ENCODE assay signal across 9 mouse cellular contexts in the genomic region with DNA sequence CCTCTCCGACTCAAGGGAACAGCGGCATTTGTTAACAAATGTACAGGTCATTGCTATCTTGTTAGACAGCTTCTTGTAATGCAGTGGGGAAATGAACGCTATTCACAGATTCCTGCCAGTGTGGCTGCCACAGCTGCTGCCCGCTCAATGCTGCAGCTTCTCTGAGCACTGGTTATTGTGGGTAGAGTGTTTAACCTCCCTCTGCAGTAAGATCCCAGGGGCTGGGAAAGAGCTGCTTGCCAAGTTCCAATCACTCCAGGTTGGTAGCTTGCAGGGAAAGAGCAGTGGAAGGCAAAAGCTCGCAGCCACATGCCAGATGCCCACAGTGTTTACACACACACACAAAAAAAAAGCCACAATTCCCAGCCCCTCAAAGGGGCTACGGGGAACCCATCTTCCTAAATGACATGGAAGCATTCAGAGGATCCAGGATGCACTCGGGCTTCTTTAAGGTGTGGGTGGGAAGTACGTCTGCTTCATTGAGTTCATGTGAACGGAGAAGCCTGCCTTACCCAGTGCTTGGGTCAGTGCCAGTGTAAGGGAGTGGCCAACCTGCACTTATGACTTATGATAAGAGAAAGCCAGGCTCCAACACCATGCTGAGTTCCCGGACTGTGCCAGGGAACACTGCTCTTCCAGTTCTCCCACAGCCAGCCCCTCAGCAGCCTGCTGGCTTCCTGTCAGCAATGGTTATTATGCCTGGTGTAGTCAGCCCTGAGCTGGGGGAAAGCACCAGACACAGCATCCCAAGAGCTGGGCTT. TPM values are rescaled to one million over a fixed set of nuclear protein-coding genes. Genes with fewer than 3 reads are reported as not detected.
DNase-seq lines count a peak whose midpoint lies in the region; ATAC-seq lines count a peak whose summit lies in the region.
"Had no signal": no experiment of that assay in that cellular context is flagged by ENCODE, and none has a peak within 500 bp of the region (broad histone marks: within the 10 kb centered on the region; RNA-seq: fewer than 3 reads in every experiment).

No protein-coding gene starts in this region.

- ATAC-seq in hindbrain, embryonic 15.5 days (ENCODE audit: low FRiP score, low read depth), result peak; percentile 60
- ATAC-seq in hindbrain, embryonic 11.5 days (ENCODE audit: low FRiP score), result no peak
- peak; percentile 54 for ATAC-seq in megakaryocyte progenitor cell, adult 5-6 weeks (replicated peaks; ENCODE audit: poor library complexity)
- ATAC-seq in kidney, embryonic 15.5 days (replicated peaks; ENCODE audit: low FRiP score), result no peak

- no peak overlapping the region for H3K4me3 ChIP-seq in hindbrain, embryonic 15.5 days
- no peak overlapping the region for H3K4me3 ChIP-seq in hindbrain, embryonic 11.5 days (ENCODE audit: low read depth, low read length)
- H3K4me3 ChIP-seq in kidney, embryonic 15.5 days (replicated peaks), result no peak overlapping the region

- H3K4me1 ChIP-seq in hindbrain, embryonic 15.5 days (replicated peaks), result peaks cover 19% of the 10 kb centered on the region
- H3K4me1 ChIP-seq in hindbrain, embryonic 11.5 days (replicated peaks; ENCODE audit: control insufficient read depth, insufficient read depth, low read length), result no peaks in the 10 kb centered on the region
- H3K4me1 ChIP-seq in kidney, embryonic 15.5 days, result 0 out of 2 replicates have a peak, but pooled peaks cover 5% of the 10 kb centered on the region

- H3K27ac ChIP-seq in hindbrain, embryonic 15.5 days (replicated peaks), result peak overlapping the region; percentile 17
- no peak overlapping the region for H3K27ac ChIP-seq in hindbrain, embryonic 11.5 days (ENCODE audit: low read depth, low read length)
- H3K27ac ChIP-seq in kidney, embryonic 15.5 days, result no peak overlapping the region

- H3K9me3 ChIP-seq in hindbrain, embryonic 15.5 days, result no peaks in the 10 kb centered on the region
- no peaks in the 10 kb centered on the region for H3K9me3 ChIP-seq in hindbrain, embryonic 11.5 days (ENCODE audit: control insufficient read depth, low read length)
- no peaks in the 10 kb centered on the region for H3K9me3 ChIP-seq in kidney, embryonic 15.5 days (replicated peaks)

- 48% methylated on average over 10 of the region's 10 CpGs for WGBS in hindbrain, embryonic 15.5 days
- WGBS in hindbrain, embryonic 11.5 days, result 83% methylated on average over 10 of the region's 10 CpGs
- 70% methylated on average over 10 of the region's 10 CpGs for WGBS in kidney, embryonic 15.5 days

- no peak overlapping the region for H3K9ac ChIP-seq in hindbrain, embryonic 15.5 days
- no peak overlapping the region for H3K9ac ChIP-seq in hindbrain, embryonic 11.5 days (ENCODE audit: low read depth, low read length)
- no peak overlapping the region for H3K9ac ChIP-seq in kidney, embryonic 15.5 days

- 0 out of 2 replicates have a peak overlapping the region, but pooled peaks have one; percentile 3 for H3K4me2 ChIP-seq in hindbrain, embryonic 15.5 days
- H3K4me2 ChIP-seq in hindbrain, embryonic 11.5 days (replicated peaks; ENCODE audit: low read depth, low read length), result no peak overlapping the region
- H3K4me2 ChIP-seq in kidney, embryonic 15.5 days, result no peak overlapping the region

- no peak for DNase-seq in hindbrain, embryonic 11.5 days (ENCODE audit: low spot score)
- DNase-seq in NIH3T3 (ENCODE audit: low read depth), result peak; percentile 50
- peak; percentile 82 for DNase-seq in cerebellum, adult 9-11 months
- DNase-seq in heart, postnatal 4 days, result peak; percentile 80
- no peak for DNase-seq in embryo, embryonic 10 days (ENCODE audit: low spot score)

- H3K36me3 ChIP-seq in hindbrain, embryonic 15.5 days, result no peaks in the 10 kb centered on the region
- no peaks in the 10 kb centered on the region for H3K36me3 ChIP-seq in hindbrain, embryonic 11.5 days (ENCODE audit: control insufficient read depth, insufficient read depth, low read length)
- H3K36me3 ChIP-seq in kidney, embryonic 15.5 days, result peaks cover 15% of the 10 kb centered on the region

- H3K27me3 ChIP-seq in hindbrain, embryonic 15.5 days, result no peaks in the 10 kb centered on the region
- H3K27me3 ChIP-seq in hindbrain, embryonic 11.5 days (ENCODE audit: control insufficient read depth, insufficient read depth, low read length), result no peaks in the 10 kb centered on the region
- H3K27me3 ChIP-seq in kidney, embryonic 15.5 days, result no peaks in the 10 kb centered on the region

RNA-seq across cellular contexts. Expression of gene Stom, which starts 14.2 kb away (rescaled TPM):
- polyA plus RNA-seq in hindbrain, embryonic 15.5 days (2015; fragmentation: Nextera tagmentation; extraction: Ambion mirVana), result 22.2 and 25.2 TPM in 2 replicates
- 12.6 and 14.5 TPM in 2 replicates for polyA plus RNA-seq in hindbrain, embryonic 11.5 days (2014; fragmentation: Nextera tagmentation; extraction: Ambion mirVana)
- total RNA-seq in heart, postnatal 4 days (2021), result 10 to 100 TPM; 48.1 to 52.2 TPM
- 71.2 and 72.0 TPM in 2 replicates for total RNA-seq in megakaryocyte progenitor cell, adult 5-6 weeks (2015)
- 131 and 167 TPM in 2 replicates for total RNA-seq in megakaryocyte progenitor cell, adult 5-6 weeks (2017)
- polyA plus RNA-seq in kidney, embryonic 15.5 days (2015; fragmentation: Nextera tagmentation; extraction: Ambion mirVana), result 31.6 and 34.1 TPM in 2 replicates

RNA-seq across cellular contexts. Expression of gene 4930568D16Rik, which starts 44.9 kb away (rescaled TPM):
- not detected in 2 replicates for polyA plus RNA-seq in hindbrain, embryonic 15.5 days (2015; fragmentation: Nextera tagmentation; extraction: Ambion mirVana)
- polyA plus RNA-seq in hindbrain, embryonic 11.5 days (2014; fragmentation: Nextera tagmentation; extraction: Ambion mirVana), result not detected in 2 replicates
- total RNA-seq in heart, postnatal 4 days (2021), result not detected
- total RNA-seq in megakaryocyte progenitor cell, adult 5-6 weeks (2015), result not detected in 2 replicates
- not detected in 2 replicates for total RNA-seq in megakaryocyte progenitor cell, adult 5-6 weeks (2017)
- polyA plus RNA-seq in kidney, embryonic 15.5 days (2015; fragmentation: Nextera tagmentation; extraction: Ambion mirVana), result not detected in 2 replicates
- polyA plus RNA-seq: frontal cortex, adult 2 months had no signal

Comparison
In these comparisons a context has a peak if more than half of its experiments do, and no peak if none do; other contexts are left out.
1. ATAC-seq: peak in hindbrain, embryonic 15.5 days (single experiment) and megakaryocyte progenitor cell, adult 5-6 weeks (single experiment); none in hindbrain, embryonic 11.5 days (single experiment) and kidney, embryonic 15.5 days (single experiment).
2. DNase-seq: peak in NIH3T3 (single experiment), cerebellum, adult 9-11 months (single experiment) and heart, postnatal 4 days (single experiment); none in hindbrain, embryonic 11.5 days (single experiment) and embryo, embryonic 10 days (single experiment).